Mouse (Mus musculus) stomach, postnatal 0 days (tissue): ENCODE data around the gene Fam53b.

Experiments used
- CTCF ChIP-seq: IDR thresholded peaks from 2 replicates; pipeline ENCODE4 v1.5.1; 2016; ENCODE audit warnings: antibody characterized with exemption, low read depth, mild to moderate bottlenecking, moderate library complexity
- EP300 ChIP-seq: optimal IDR thresholded peaks from 2 replicates; pipeline ENCODE3; 2016; ENCODE audit warnings: antibody characterized with exemption

DNA sequence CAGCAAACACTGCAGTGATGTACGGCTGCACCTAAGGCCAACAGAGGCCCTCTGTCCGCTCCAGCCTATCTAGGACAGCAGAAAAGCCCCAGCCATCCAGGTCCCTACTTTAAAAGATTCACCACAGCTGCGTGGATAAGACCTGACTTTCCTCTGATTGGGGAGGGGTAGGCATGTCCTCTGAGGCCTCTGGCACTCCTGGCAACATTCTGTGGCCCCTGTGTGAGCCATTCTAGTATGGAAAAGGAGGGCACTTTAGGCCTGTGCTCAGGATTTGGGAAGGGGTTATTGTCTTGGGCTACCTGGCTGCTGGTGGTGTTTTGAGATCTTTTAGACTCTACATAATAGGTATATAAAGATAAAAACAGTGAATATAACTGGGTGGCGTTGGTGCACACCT, 147.2 kb downstream of the Fam53b start:
- no peak for TF ChIP-seq CTCF
- no peak for TF ChIP-seq EP300
